Comparison of ENCODE assay signal across 10 mouse cellular contexts in the genomic region with DNA sequence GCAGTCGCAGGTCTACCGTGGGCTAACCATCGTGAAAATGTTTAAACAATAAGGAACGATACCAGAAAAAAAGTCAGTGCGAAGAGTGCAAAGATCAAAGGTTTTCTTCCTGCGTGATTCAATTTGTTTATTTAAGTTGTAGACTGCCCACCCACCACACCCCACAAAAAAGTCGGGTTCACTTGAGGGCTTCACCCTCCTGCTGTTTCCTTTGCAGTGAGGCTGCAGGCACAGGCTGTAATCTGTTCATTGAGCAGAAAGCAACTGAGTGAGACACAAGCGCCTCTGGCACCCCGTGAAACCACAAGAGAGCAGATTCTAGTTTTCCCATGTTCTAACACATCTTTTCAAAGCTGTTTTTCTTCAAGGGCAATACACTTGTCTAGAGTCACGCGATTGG. TPM values are rescaled to one million over a fixed set of nuclear protein-coding genes. Genes with fewer than 3 reads are reported as not detected.
DNase-seq lines count a peak whose midpoint lies in the region; ATAC-seq lines count a peak whose summit lies in the region.
"Had no signal": no experiment of that assay in that cellular context is flagged by ENCODE, and none has a peak within 500 bp of the region (broad histone marks: within the 10 kb centered on the region; RNA-seq: fewer than 3 reads in every experiment).

No protein-coding gene starts in this region.

- no peaks in the 10 kb centered on the region for H3K36me3 ChIP-seq in forebrain, embryonic 10.5 days (replicated peaks)
- no peaks in the 10 kb centered on the region for H3K36me3 ChIP-seq in forebrain, embryonic 16.5 days (ENCODE audit: control insufficient read depth, insufficient read depth)
- H3K36me3 ChIP-seq in midbrain, embryonic 10.5 days = no peaks in the 10 kb centered on the region
- H3K36me3 ChIP-seq in midbrain, embryonic 13.5 days = no peaks in the 10 kb centered on the region
- H3K36me3 ChIP-seq in midbrain, embryonic 16.5 days (ENCODE audit: control insufficient read depth, insufficient read depth, low read length) = no peaks in the 10 kb centered on the region

- peak overlapping the region; percentile 19; the same call in 1 of the 2 replicates for H3K4me3 ChIP-seq in forebrain, embryonic 10.5 days
- no peak overlapping the region for H3K4me3 ChIP-seq in forebrain, embryonic 16.5 days (replicated peaks; ENCODE audit: low read length)
- H3K4me3 ChIP-seq in midbrain, embryonic 10.5 days = no peak overlapping the region
- H3K4me3 ChIP-seq in midbrain, embryonic 13.5 days (replicated peaks) = no peak overlapping the region
- no peak overlapping the region for H3K4me3 ChIP-seq in midbrain, embryonic 16.5 days (ENCODE audit: low read depth, low read length)
- H3K4me3 ChIP-seq: heart, adult 2 months had no signal

- no peak for ATAC-seq in forebrain, embryonic 16.5 days
- ATAC-seq in midbrain, embryonic 13.5 days = no peak
- ATAC-seq in midbrain, embryonic 16.5 days = no peak

- H3K27me3 ChIP-seq in forebrain, embryonic 10.5 days (ENCODE audit: poor library complexity, severe bottlenecking) = no peaks in the 10 kb centered on the region
- no peaks in the 10 kb centered on the region for H3K27me3 ChIP-seq in forebrain, embryonic 16.5 days (replicated peaks; ENCODE audit: control insufficient read depth, insufficient read depth, low read length)
- H3K27me3 ChIP-seq in midbrain, embryonic 10.5 days (ENCODE audit: low read depth, poor library complexity, severe bottlenecking) = no peaks in the 10 kb centered on the region
- H3K27me3 ChIP-seq in midbrain, embryonic 13.5 days = no peaks in the 10 kb centered on the region
- H3K27me3 ChIP-seq in midbrain, embryonic 16.5 days (ENCODE audit: control insufficient read depth, insufficient read depth, low read depth, low read length) = no peaks in the 10 kb centered on the region

- 11% methylated on average over 11 of the region's 11 CpGs for whole genome bisulfite sequencing in forebrain, embryonic 10.5 days
- 6% methylated on average over 11 of the region's 11 CpGs for WGBS in forebrain, embryonic 16.5 days
- WGBS in midbrain, embryonic 10.5 days = 15% methylated on average over 11 of the region's 11 CpGs
- 6% methylated on average over 11 of the region's 11 CpGs for WGBS in midbrain, embryonic 13.5 days
- WGBS in midbrain, embryonic 16.5 days = 7% methylated on average over 11 of the region's 11 CpGs

- no peaks in the 10 kb centered on the region for H3K9me3 ChIP-seq in forebrain, embryonic 10.5 days
- H3K9me3 ChIP-seq in forebrain, embryonic 16.5 days (ENCODE audit: control insufficient read depth, low read length) = no peaks in the 10 kb centered on the region
- H3K9me3 ChIP-seq in midbrain, embryonic 10.5 days (replicated peaks) = no peaks in the 10 kb centered on the region
- H3K9me3 ChIP-seq in midbrain, embryonic 13.5 days = no peaks in the 10 kb centered on the region
- H3K9me3 ChIP-seq in midbrain, embryonic 16.5 days (replicated peaks; ENCODE audit: control insufficient read depth, low read length, poor library complexity, severe bottlenecking) = no peaks in the 10 kb centered on the region

- no peak overlapping the region for H3K9ac ChIP-seq in forebrain, embryonic 16.5 days (replicated peaks; ENCODE audit: low read depth, low read length)
- no peak overlapping the region for H3K9ac ChIP-seq in midbrain, embryonic 13.5 days (replicated peaks)
- H3K9ac ChIP-seq in midbrain, embryonic 16.5 days (ENCODE audit: low read depth, low read length) = no peak overlapping the region

- no peak for DNase-seq in forebrain, embryonic 10.5 days (ENCODE audit: extremely low spot score, low spot score)
- DNase-seq in midbrain, embryonic 10.5 days (ENCODE audit: low spot score) = peak; percentile 33
- peak; percentile 47 to 64 for DNase-seq in thymus, postnatal 36 days
- DNase-seq in adrenal gland, adult 18-20 months (ENCODE audit: low spot score in 2 of 2) = no peak
- no peak for DNase-seq in spleen, postnatal 4 days (ENCODE audit: low spot score in 2 of 2)
- DNase-seq: heart, adult 2 months; lung, postnatal 4 days had no signal

- H3K27ac ChIP-seq in forebrain, embryonic 10.5 days = no peak overlapping the region
- H3K27ac ChIP-seq in forebrain, embryonic 16.5 days (ENCODE audit: low read length) = no peak overlapping the region
- no peak overlapping the region for H3K27ac ChIP-seq in midbrain, embryonic 10.5 days (replicated peaks)
- H3K27ac ChIP-seq in midbrain, embryonic 13.5 days = no peak overlapping the region
- H3K27ac ChIP-seq in midbrain, embryonic 16.5 days (ENCODE audit: low read length) = no peak overlapping the region
- H3K27ac ChIP-seq: heart, adult 2 months had no signal

- no peak overlapping the region for H3K4me2 ChIP-seq in forebrain, embryonic 16.5 days (ENCODE audit: low read length)
- no peak overlapping the region for H3K4me2 ChIP-seq in midbrain, embryonic 13.5 days (replicated peaks)
- H3K4me2 ChIP-seq in midbrain, embryonic 16.5 days (ENCODE audit: low read length) = peak overlapping the region; percentile 4; the same call in 1 of the 2 replicates

- H3K4me1 ChIP-seq in forebrain, embryonic 10.5 days = peaks cover 47% of the 10 kb centered on the region
- no peaks in the 10 kb centered on the region; the same call in 1 of the 2 replicates for H3K4me1 ChIP-seq in forebrain, embryonic 16.5 days (replicated peaks; ENCODE audit: control insufficient read depth, insufficient read depth, low read length)
- peaks cover 46% of the 10 kb centered on the region for H3K4me1 ChIP-seq in midbrain, embryonic 10.5 days
- peaks cover 16% of the 10 kb centered on the region for H3K4me1 ChIP-seq in midbrain, embryonic 13.5 days (replicated peaks)
- peaks cover 13% of the 10 kb centered on the region for H3K4me1 ChIP-seq in midbrain, embryonic 16.5 days (ENCODE audit: control insufficient read depth, insufficient read depth, low read length)

RNA-seq across cellular contexts. Expression of gene Rras2, which starts 29.6 kb away (rescaled TPM):
- 23.7 and 27.3 TPM in 2 replicates for polyA plus RNA-seq in forebrain, embryonic 10.5 days (2016; fragmentation: Nextera tagmentation; extraction: Ambion mirVana)
- polyA plus RNA-seq in forebrain, embryonic 16.5 days (2015; fragmentation: Nextera tagmentation; extraction: Ambion mirVana) = 23.6 and 23.8 TPM in 2 replicates
- polyA plus RNA-seq in midbrain, embryonic 10.5 days (2016; fragmentation: Nextera tagmentation; extraction: Ambion mirVana) = 24.9 and 27.2 TPM in 2 replicates
- 18.6 and 21.6 TPM in 2 replicates for polyA plus RNA-seq in midbrain, embryonic 13.5 days (2015; fragmentation: Nextera tagmentation; extraction: Ambion mirVana)
- 24.7 and 26.8 TPM in 2 replicates for polyA plus RNA-seq in midbrain, embryonic 16.5 days (2015; fragmentation: Nextera tagmentation; extraction: Ambion mirVana)
- 10 to 100 TPM; 30.5 to 53.7 TPM for total RNA-seq in adrenal gland, adult 18-20 months (2021)

Comparison
In these comparisons a context has a peak if more than half of its experiments do, and no peak if none do; other contexts are left out.
1. DNase-seq: peak in midbrain, embryonic 10.5 days (single experiment) and thymus, postnatal 36 days (2 of 2); none in forebrain, embryonic 10.5 days (single experiment), adrenal gland, adult 18-20 months (0 of 2) and spleen, postnatal 4 days (0 of 2).